10 mouse cellular contexts compared by ENCODE assay signal in the genomic region with DNA sequence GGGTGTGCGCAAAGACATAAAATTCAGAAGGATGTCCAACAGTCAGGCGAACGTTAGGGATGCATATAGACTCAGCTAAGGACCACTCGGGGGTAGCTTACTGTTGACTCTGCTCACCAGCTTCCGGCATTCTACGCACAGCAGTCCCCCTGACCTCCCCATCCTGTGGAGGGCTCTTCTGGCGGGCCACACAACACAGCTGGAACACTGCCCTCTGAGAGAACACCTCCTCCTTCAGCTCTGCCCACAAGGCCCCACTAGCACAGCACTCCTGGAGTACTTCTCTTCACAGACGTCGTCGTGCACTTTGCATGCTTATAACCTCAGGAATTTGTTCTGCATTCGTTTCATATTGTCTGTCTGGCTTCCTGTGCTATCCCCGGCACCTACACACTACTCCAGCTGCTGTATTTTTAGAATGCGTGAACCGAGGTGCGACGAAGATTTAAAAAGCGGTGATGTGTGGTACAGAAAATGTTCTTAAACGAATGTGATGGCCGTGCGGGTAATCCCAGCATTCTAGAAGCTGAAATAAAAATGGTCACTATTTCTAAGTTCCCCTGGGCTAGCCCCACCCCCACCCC. TPM values are rescaled to one million over a fixed set of nuclear protein-coding genes. Genes with fewer than 3 reads are reported as not detected.
DNase-seq lines count a peak whose midpoint lies in the region; ATAC-seq lines count a peak whose summit lies in the region.
"Had no signal": no experiment of that assay in that cellular context is flagged by ENCODE, and none has a peak within 500 bp of the region (broad histone marks: within the 10 kb centered on the region; RNA-seq: fewer than 3 reads in every experiment).

No protein-coding gene starts in this region.

- peak; percentile 6 for DNase-seq in hindbrain, embryonic 11.5 days (ENCODE audit: low spot score)
- peak; percentile 11 for DNase-seq in heart, postnatal 4 days
- DNase-seq in telencephalon, adult 2 months (ENCODE audit: low read depth, low spot score) = peak; percentile 68
- DNase-seq in adrenal gland, postnatal 4 days (ENCODE audit: low spot score in 2 of 2) = no peak

- H3K4me2 ChIP-seq in hindbrain, embryonic 11.5 days (replicated peaks; ENCODE audit: low read depth, low read length) = no peak overlapping the region
- H3K4me2 ChIP-seq in hindbrain, embryonic 12.5 days (replicated peaks) = no peak overlapping the region
- no peak overlapping the region for H3K4me2 ChIP-seq in neural tube, embryonic 13.5 days
- no peak overlapping the region; the same call in 1 of the 2 replicates for H3K4me2 ChIP-seq in neural tube, embryonic 15.5 days

- no peaks in the 10 kb centered on the region for H3K9me3 ChIP-seq in hindbrain, embryonic 11.5 days (ENCODE audit: control insufficient read depth, low read length)
- H3K9me3 ChIP-seq in hindbrain, embryonic 12.5 days (replicated peaks) = no peaks in the 10 kb centered on the region
- H3K9me3 ChIP-seq in neural tube, embryonic 13.5 days = no peaks in the 10 kb centered on the region
- H3K9me3 ChIP-seq in neural tube, embryonic 15.5 days (replicated peaks) = no peaks in the 10 kb centered on the region
- H3K9me3 ChIP-seq: G1E had no signal

- no peak overlapping the region for H3K9ac ChIP-seq in hindbrain, embryonic 11.5 days (ENCODE audit: low read depth, low read length)
- H3K9ac ChIP-seq in hindbrain, embryonic 12.5 days = no peak overlapping the region
- H3K9ac ChIP-seq in neural tube, embryonic 13.5 days = no peak overlapping the region
- no peak overlapping the region for H3K9ac ChIP-seq in neural tube, embryonic 15.5 days (replicated peaks)

- no peak for ATAC-seq in hindbrain, embryonic 11.5 days (ENCODE audit: low FRiP score)
- ATAC-seq in hindbrain, embryonic 12.5 days (ENCODE audit: low FRiP score) = no peak
- no peak for ATAC-seq in neural tube, embryonic 13.5 days (ENCODE audit: low read depth)
- ATAC-seq in neural tube, embryonic 15.5 days (ENCODE audit: low FRiP score) = no peak; the same call in 1 of the 2 replicates
- ATAC-seq: intestine, embryonic 16.5 days had no signal

- H3K4me1 ChIP-seq in hindbrain, embryonic 11.5 days (replicated peaks; ENCODE audit: control insufficient read depth, insufficient read depth, low read length) = no peaks in the 10 kb centered on the region
- H3K4me1 ChIP-seq in hindbrain, embryonic 12.5 days = peaks cover 3% of the 10 kb centered on the region; the same call in 1 of the 2 replicates
- H3K4me1 ChIP-seq in neural tube, embryonic 13.5 days (replicated peaks) = no peaks in the 10 kb centered on the region
- peaks cover 2% of the 10 kb centered on the region; the same call in 1 of the 2 replicates for H3K4me1 ChIP-seq in neural tube, embryonic 15.5 days

- H3K27ac ChIP-seq in hindbrain, embryonic 11.5 days (ENCODE audit: low read depth, low read length) = no peak overlapping the region
- H3K27ac ChIP-seq in hindbrain, embryonic 12.5 days = no peak overlapping the region
- H3K27ac ChIP-seq in neural tube, embryonic 13.5 days (replicated peaks) = 0 out of 2 replicates have a peak overlapping the region, but pooled peaks have one; percentile 6
- H3K27ac ChIP-seq in neural tube, embryonic 15.5 days (replicated peaks) = no peak overlapping the region

- no peak overlapping the region for H3K4me3 ChIP-seq in hindbrain, embryonic 11.5 days (ENCODE audit: low read depth, low read length)
- H3K4me3 ChIP-seq in hindbrain, embryonic 12.5 days = no peak overlapping the region
- no peak overlapping the region for H3K4me3 ChIP-seq in neural tube, embryonic 13.5 days
- no peak overlapping the region for H3K4me3 ChIP-seq in neural tube, embryonic 15.5 days (replicated peaks)
- H3K4me3 ChIP-seq: megakaryocyte, embryonic 14.5 days had no signal

- WGBS in hindbrain, embryonic 11.5 days = 65% methylated on average over 20 of the region's 20 CpGs
- 56% methylated on average over 20 of the region's 20 CpGs for WGBS in hindbrain, embryonic 12.5 days
- 62% methylated on average over 20 of the region's 20 CpGs for WGBS in neural tube, embryonic 13.5 days
- WGBS in neural tube, embryonic 15.5 days = 52% methylated on average over 20 of the region's 20 CpGs

- H3K36me3 ChIP-seq in hindbrain, embryonic 11.5 days (ENCODE audit: control insufficient read depth, insufficient read depth, low read length) = no peaks in the 10 kb centered on the region
- H3K36me3 ChIP-seq in hindbrain, embryonic 12.5 days = no peaks in the 10 kb centered on the region
- H3K36me3 ChIP-seq in neural tube, embryonic 13.5 days = peaks cover 5% of the 10 kb centered on the region
- H3K36me3 ChIP-seq in neural tube, embryonic 15.5 days = no peaks in the 10 kb centered on the region
- H3K36me3 ChIP-seq: G1E had no signal

- H3K27me3 ChIP-seq in hindbrain, embryonic 11.5 days (ENCODE audit: control insufficient read depth, insufficient read depth, low read length) = no peaks in the 10 kb centered on the region
- H3K27me3 ChIP-seq in hindbrain, embryonic 12.5 days = no peaks in the 10 kb centered on the region
- no peaks in the 10 kb centered on the region for H3K27me3 ChIP-seq in neural tube, embryonic 13.5 days
- no peaks in the 10 kb centered on the region for H3K27me3 ChIP-seq in neural tube, embryonic 15.5 days (replicated peaks)

RNA-seq across cellular contexts. Expression of gene Dgkh, which starts 19.9 kb away (rescaled TPM):
- polyA plus RNA-seq in hindbrain, embryonic 11.5 days (2014; fragmentation: Nextera tagmentation; extraction: Ambion mirVana) = 2.1 and 2.2 TPM in 2 replicates
- polyA plus RNA-seq in hindbrain, embryonic 12.5 days (2016; fragmentation: Nextera tagmentation; extraction: Ambion mirVana) = 2.8 and 3.6 TPM in 2 replicates
- polyA plus RNA-seq in neural tube, embryonic 13.5 days (2015; fragmentation: Nextera tagmentation; extraction: Ambion mirVana) = 11.8 and 16.3 TPM in 2 replicates
- polyA plus RNA-seq in neural tube, embryonic 15.5 days (2015; fragmentation: Nextera tagmentation; extraction: Ambion mirVana) = 7.6 and 9.9 TPM in 2 replicates
- total RNA-seq in heart, postnatal 4 days (2021) = 10 to 100 TPM; 14.5 to 17.3 TPM
- 10 to 100 TPM in 1 of 2 experiments, 1 to 10 TPM in 1; 9.9 to 12.1 TPM for total RNA-seq in adrenal gland, postnatal 4 days (2021)
- polyA plus RNA-seq: G1E had no signal

Comparison
In these comparisons a context has a peak if more than half of its experiments do, and no peak if none do; other contexts are left out.
1. DNase-seq: peak in hindbrain, embryonic 11.5 days (single experiment), heart, postnatal 4 days (single experiment) and telencephalon, adult 2 months (single experiment); none in adrenal gland, postnatal 4 days (0 of 2).